Comparison of ENCODE assay signal across 9 mouse cellular contexts in genomic region chr8:45109371-45110063, GRCm38 (mm10). TPM values are rescaled to one million over a fixed set of nuclear protein-coding genes. Genes with fewer than 3 reads are reported as not detected.
A peak's percentile ranks its signal among the peaks of the same experiment; 100 is the strongest.
DNase-seq lines count a peak whose midpoint lies in the region; ATAC-seq and TF ChIP-seq lines count a peak whose summit lies in the region.
"Had no signal": no experiment of that assay in that cellular context is flagged by ENCODE, and none has a peak within 500 bp of the region (broad histone marks: within the 10 kb centered on the region; RNA-seq: fewer than 3 reads in every experiment).

No protein-coding gene starts in this region.

- WGBS in hindbrain, embryonic 13.5 days, result 33% methylated on average over 13 of the region's 13 CpGs
- 26% methylated on average over 13 of the region's 13 CpGs for WGBS in liver, embryonic 13.5 days (ENCODE audit: insufficient replicate concordance)
- 22% methylated on average over 13 of the region's 13 CpGs for WGBS in stomach, embryonic 16.5 days

- peak overlapping the region; percentile 19; the same call in 1 of the 2 replicates for H3K9ac ChIP-seq in hindbrain, embryonic 13.5 days
- no peak overlapping the region for H3K9ac ChIP-seq in liver, embryonic 13.5 days
- no peak overlapping the region for H3K9ac ChIP-seq in stomach, embryonic 16.5 days (ENCODE audit: low read length)

- no peak overlapping the region for H3K27ac ChIP-seq in hindbrain, embryonic 13.5 days
- no peak overlapping the region for H3K27ac ChIP-seq in liver, embryonic 13.5 days
- no peak overlapping the region for H3K27ac ChIP-seq in stomach, embryonic 16.5 days (ENCODE audit: low read length)

- H3K36me3 ChIP-seq in hindbrain, embryonic 13.5 days, result no peaks in the 10 kb centered on the region
- H3K36me3 ChIP-seq in liver, embryonic 13.5 days, result no peaks in the 10 kb centered on the region
- no peaks in the 10 kb centered on the region for H3K36me3 ChIP-seq in stomach, embryonic 16.5 days (ENCODE audit: control insufficient read depth, insufficient read depth, low read length)

- no peaks in the 10 kb centered on the region for H3K9me3 ChIP-seq in hindbrain, embryonic 13.5 days
- no peaks in the 10 kb centered on the region for H3K9me3 ChIP-seq in liver, embryonic 13.5 days (replicated peaks)
- H3K9me3 ChIP-seq in stomach, embryonic 16.5 days (replicated peaks; ENCODE audit: control insufficient read depth, low read length), result no peaks in the 10 kb centered on the region

- H3K4me2 ChIP-seq in hindbrain, embryonic 13.5 days, result peak overlapping the region; percentile 57
- peak overlapping the region; percentile 37 for H3K4me2 ChIP-seq in liver, embryonic 13.5 days
- peak overlapping the region; percentile 65 for H3K4me2 ChIP-seq in stomach, embryonic 16.5 days (ENCODE audit: low read depth, low read length)

- H3K4me1 ChIP-seq in hindbrain, embryonic 13.5 days (replicated peaks), result peaks cover 20% of the 10 kb centered on the region
- no peaks in the 10 kb centered on the region for H3K4me1 ChIP-seq in liver, embryonic 13.5 days (replicated peaks)
- peaks cover 2% of the 10 kb centered on the region for H3K4me1 ChIP-seq in stomach, embryonic 16.5 days (ENCODE audit: control insufficient read depth, insufficient read depth, low read length)

- ATAC-seq in hindbrain, embryonic 13.5 days (ENCODE audit: low FRiP score), result peak; percentile 86
- ATAC-seq in liver, embryonic 13.5 days (ENCODE audit: low read depth), result no peak
- peak; percentile 44; the same call in 1 of the 2 replicates for ATAC-seq in stomach, embryonic 16.5 days (ENCODE audit: insufficient read depth, low FRiP score)
- ATAC-seq in activated CD4-positive, CD25-positive, alpha-beta regulatory T cell, adult 4 months, result no peak

- TF ChIP-seq POLR2A in brain, embryonic 14.5 days (IDR thresholded peaks at IDR 0.05; ENCODE audit: borderline replicate concordance, extremely low read depth, insufficient read depth, insufficient read length, poor library complexity, severe bottlenecking), result no peak

- no peak for TF ChIP-seq CTCF in brain, embryonic 14.5 days (IDR thresholded peaks at IDR 0.05; ENCODE audit: borderline replicate concordance, extremely low read depth, insufficient read depth, insufficient read length)

- peak; percentile 25 for DNase-seq in embryo, embryonic 10.5 days (ENCODE audit: low spot score)
- no peak for DNase-seq in embryo, embryonic 10 days (ENCODE audit: low spot score)
- DNase-seq in brain, embryonic 14.5 days (ENCODE audit: low read depth), result peak; percentile 57
- DNase-seq in liver, embryonic 13.5 days, result no peak
- DNase-seq in spleen, postnatal 36 days (ENCODE audit: low spot score in 2 of 2), result no peak

- H3K4me3 ChIP-seq in hindbrain, embryonic 13.5 days, result peak overlapping the region; percentile 26
- H3K4me3 ChIP-seq in liver, embryonic 13.5 days (replicated peaks), result 0 out of 2 replicates have a peak overlapping the region, but pooled peaks have one; percentile 10
- peak overlapping the region; percentile 43 for H3K4me3 ChIP-seq in stomach, embryonic 16.5 days (replicated peaks; ENCODE audit: low read length)

- H3K27me3 ChIP-seq in hindbrain, embryonic 13.5 days, result no peaks in the 10 kb centered on the region
- H3K27me3 ChIP-seq in liver, embryonic 13.5 days, result peaks cover 8% of the 10 kb centered on the region; the same call in 1 of the 2 replicates
- peaks cover 11% of the 10 kb centered on the region for H3K27me3 ChIP-seq in stomach, embryonic 16.5 days (ENCODE audit: control insufficient read depth, insufficient read depth, low read length)

RNA-seq across cellular contexts. Expression of gene Mtnr1a, which starts 40.6 kb away (rescaled TPM):
- 0.34 and 0.41 TPM in 2 replicates for polyA plus RNA-seq in brain, embryonic 14.5 days (2012; rRNA removed)
- polyA plus RNA-seq in hindbrain, embryonic 13.5 days (2015; fragmentation: Nextera tagmentation; extraction: Ambion mirVana), result 0.21 TPM in 2 replicates
- polyA plus RNA-seq in liver, embryonic 13.5 days (2015; fragmentation: Nextera tagmentation; extraction: Ambion mirVana), result not detected in 2 replicates
- 0.46 and 0.72 TPM in 2 replicates for polyA plus RNA-seq in stomach, embryonic 16.5 days (2015; fragmentation: Nextera tagmentation; extraction: Ambion mirVana)
- polyA plus RNA-seq in activated CD4-positive, CD25-positive, alpha-beta regulatory T cell, adult 4 months (2017; shearing (Covaris generic)), result not detected
- polyA plus RNA-seq: C2C12 had no signal

Comparison
In these comparisons a context has a peak if more than half of its experiments do, and no peak if none do; other contexts are left out.
1. DNase-seq: peak in embryo, embryonic 10.5 days (single experiment) and brain, embryonic 14.5 days (single experiment); none in embryo, embryonic 10 days (single experiment), liver, embryonic 13.5 days (single experiment) and spleen, postnatal 36 days (0 of 2).
2. ATAC-seq: peak in hindbrain, embryonic 13.5 days (single experiment) and stomach, embryonic 16.5 days (single experiment); none in liver, embryonic 13.5 days (single experiment) and activated CD4-positive, CD25-positive, alpha-beta regulatory T cell, adult 4 months (single experiment).
3. Peak in every context shown above with its lines, with median percentiles within 50 percentile points of each other: H3K4me2 ChIP-seq and H3K4me3 ChIP-seq.